Mouse (Mus musculus) lung, embryonic 16.5 days (tissue): Measurements from ENCODE around the gene Tff1. TPM values are rescaled to one million over a fixed set of nuclear protein-coding genes. Genes with fewer than 3 reads are reported as not detected.

Experiments used
- ATAC-seq: fragments of 200-750 bp; cut with Nextera tagmentation; 2 replicates; pipeline ENCODE4 v1.8.0; 2017; ENCODE audit warnings: low read depth, mild to moderate bottlenecking, moderate library complexity
- H3K27ac ChIP-seq: fragments of 300-500 bp; sonication (generic); 2 replicates; pipeline ENCODE4 v1.5.1; 2014; ENCODE audit warnings: mild to moderate bottlenecking, control low read depth, low read length
- H3K27me3 ChIP-seq: fragments of 300-500 bp; sonication (generic); 2 replicates; pipeline ENCODE4 v1.6.1; 2014; ENCODE audit warnings: low read depth, low read length, mixed read lengths; ENCODE audit not compliant: control insufficient read depth, insufficient read depth
- H3K36me3 ChIP-seq: fragments of 300-500 bp; sonication (generic); 2 replicates; pipeline ENCODE4 v1.6.1; 2014; ENCODE audit warnings: low read length; ENCODE audit not compliant: control insufficient read depth, insufficient read depth
- H3K4me1 ChIP-seq: fragments of 300-500 bp; sonication (generic); replicated peaks from 2 replicates; pipeline ENCODE4 v1.6.1; 2014; ENCODE audit warnings: low read length, mixed read lengths; ENCODE audit not compliant: control insufficient read depth, insufficient read depth
- H3K4me2 ChIP-seq: fragments of 300-500 bp; sonication (generic); 2 replicates; pipeline ENCODE4 v1.6.1; 2014; ENCODE audit warnings: low read depth, low read length, control low read depth
- H3K4me3 ChIP-seq: fragments of 300-500 bp; sonication (generic); 2 replicates; pipeline ENCODE4 v1.5.1; 2014; ENCODE audit warnings: mild to moderate bottlenecking, low read length, control low read depth
- H3K9ac ChIP-seq: fragments of 300-500 bp; sonication (generic); 2 replicates; pipeline ENCODE4 v1.6.1; 2014; ENCODE audit warnings: low read length, control low read depth
- H3K9me3 ChIP-seq: fragments of 300-500 bp; sonication (generic); 2 replicates; pipeline ENCODE4 v1.6.1; 2016; ENCODE audit warnings: low read length; ENCODE audit not compliant: control insufficient read depth
- WGBS: fragments of 180-500 bp; shearing (Covaris S2); extraction: QIAGEN DNeasy Blood & Tissue Kit; methylation state at CpG from one replicate; pipeline ENCODE4 v1.1.7; 2014; 5-methylcytosine and 5-hydroxymethylcytosine counted together
- polyA plus RNA-seq: library from polyadenylated mRNA; unstranded; fragments of >200 nt; fragmentation: Nextera tagmentation; extraction: Ambion mirVana; gene quantifications from 2 replicates; pipeline ENCODE4 v1.2.1, GENCODE M21; 2015

The Tff1 gene
- polyA plus RNA-seq, 1 experiment from 2014 or later, result not detected

DNA sequence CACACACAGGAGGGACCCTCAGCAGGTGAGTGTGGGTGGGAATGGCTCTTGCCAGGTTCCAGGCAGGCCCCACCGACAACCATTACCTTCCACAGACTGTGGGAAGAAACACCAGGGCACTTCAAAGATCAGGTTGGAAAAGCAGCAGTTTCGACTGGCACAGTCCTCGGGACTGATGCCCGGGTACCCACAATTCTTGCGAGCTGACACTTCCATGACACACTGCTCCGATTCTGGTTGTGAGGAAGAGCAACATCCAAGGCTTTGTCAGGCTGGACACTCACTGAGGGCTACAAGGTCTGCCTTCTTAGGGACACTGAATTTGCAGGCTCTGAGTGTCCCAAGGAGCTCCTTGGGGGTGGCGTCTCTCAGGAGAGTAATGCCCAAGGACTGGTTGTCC lies 23.0 kb downstream of the Tff1 start:
- no peaks in the 10 kb centered on the region for H3K36me3 ChIP-seq
- no peak overlapping the region for H3K4me2 ChIP-seq
- WGBS, result 90% methylated on average over 7 of the region's 7 CpGs
- H3K9ac ChIP-seq, result no peak overlapping the region
- no peaks in the 10 kb centered on the region for H3K4me1 ChIP-seq
- no peak for ATAC-seq
- no peak overlapping the region for H3K4me3 ChIP-seq
- no peaks in the 10 kb centered on the region for H3K27me3 ChIP-seq
- H3K27ac ChIP-seq, result no peak overlapping the region
- H3K9me3 ChIP-seq, result no peaks in the 10 kb centered on the region

GRCm38 (mm10) chr17:31138398-31138797 lies 26.7 kb downstream of the Tff1 start:
- Histone ChIP-seq H3K27ac (no peak overlapping the region), H3K27me3 (no peaks in the 10 kb centered on the region), H3K4me1 (no peaks in the 10 kb centered on the region), H3K9me3 (no peaks in the 10 kb centered on the region), H3K9ac (no peak overlapping the region), H3K4me2 (no peak overlapping the region), H3K36me3 (no peaks in the 10 kb centered on the region), H3K4me3 (no peak overlapping the region)
- ATAC-seq, result peak; percentile 26; the same call in 1 of the 2 replicates
- WGBS, result 16% methylated on average over 5 of the region's 5 CpGs

GRCm38 (mm10) chr17:31136821-31137220 lies 28.3 kb downstream of the Tff1 start:
- no peak overlapping the region for H3K9ac ChIP-seq
- WGBS, result 79% methylated on average over 1 of the region's 1 CpGs
- no peaks in the 10 kb centered on the region for H3K27me3 ChIP-seq
- no peaks in the 10 kb centered on the region for H3K36me3 ChIP-seq
- H3K4me2 ChIP-seq, result no peak overlapping the region
- no peak overlapping the region for H3K27ac ChIP-seq
- H3K4me3 ChIP-seq, result no peak overlapping the region
- no peak for ATAC-seq
- no peaks in the 10 kb centered on the region for H3K9me3 ChIP-seq
- H3K4me1 ChIP-seq, result no peaks in the 10 kb centered on the region

GRCm38 (mm10) chr17:31136291-31136690 lies 28.8 kb downstream of the Tff1 start:
- no peak for ATAC-seq
- no peak overlapping the region for H3K27ac ChIP-seq
- no peak overlapping the region for H3K4me3 ChIP-seq
- no peak overlapping the region for H3K9ac ChIP-seq
- no peaks in the 10 kb centered on the region for H3K9me3 ChIP-seq
- H3K27me3 ChIP-seq, result no peaks in the 10 kb centered on the region
- 45% methylated on average over 3 of the region's 3 CpGs for WGBS
- H3K4me1 ChIP-seq, result no peaks in the 10 kb centered on the region
- no peak overlapping the region for H3K4me2 ChIP-seq
- no peaks in the 10 kb centered on the region for H3K36me3 ChIP-seq

- H3K4me1 ChIP-seq, result no peaks in the 10 kb centered on the region
- no peaks in the 10 kb centered on the region for H3K36me3 ChIP-seq
- no peak overlapping the region for H3K27ac ChIP-seq
- H3K4me2 ChIP-seq, result no peak overlapping the region
- no peak overlapping the region for H3K9ac ChIP-seq
- no peaks in the 10 kb centered on the region for H3K9me3 ChIP-seq
- WGBS, result 69% methylated on average over 6 of the region's 6 CpGs
- no peaks in the 10 kb centered on the region for H3K27me3 ChIP-seq
- H3K4me3 ChIP-seq, result no peak overlapping the region
- ATAC-seq, result no peak
These were observed 30.2 kb downstream of the Tff1 start for GRCm38 (mm10) chr17:31134913-31135312.

- no peak overlapping the region for H3K9ac ChIP-seq
- no peak overlapping the region for H3K4me2 ChIP-seq
- no peak overlapping the region for H3K4me3 ChIP-seq
- H3K36me3 ChIP-seq, result no peaks in the 10 kb centered on the region
- H3K27ac ChIP-seq, result no peak overlapping the region
- ATAC-seq, result no peak
- H3K27me3 ChIP-seq, result no peaks in the 10 kb centered on the region
- 55% methylated on average over 15 of the region's 15 CpGs for WGBS
- no peaks in the 10 kb centered on the region for H3K9me3 ChIP-seq
- H3K4me1 ChIP-seq, result no peaks in the 10 kb centered on the region
These were observed 31.3 kb downstream of the Tff1 start for GRCm38 (mm10) chr17:31133776-31134175.

GRCm38 (mm10) chr17:31131269-31131821 lies 33.7 kb downstream of the Tff1 start:
- Histone ChIP-seq H3K9ac (no peak overlapping the region), H3K36me3 (no peaks in the 10 kb centered on the region), H3K9me3 (no peaks in the 10 kb centered on the region), H3K4me3 (no peak overlapping the region), H3K4me1 (no peaks in the 10 kb centered on the region), H3K4me2 (no peak overlapping the region), H3K27me3 (no peaks in the 10 kb centered on the region), H3K27ac (no peak overlapping the region)
- 62% methylated on average over 10 of the region's 10 CpGs for WGBS
- no peak for ATAC-seq

DNA sequence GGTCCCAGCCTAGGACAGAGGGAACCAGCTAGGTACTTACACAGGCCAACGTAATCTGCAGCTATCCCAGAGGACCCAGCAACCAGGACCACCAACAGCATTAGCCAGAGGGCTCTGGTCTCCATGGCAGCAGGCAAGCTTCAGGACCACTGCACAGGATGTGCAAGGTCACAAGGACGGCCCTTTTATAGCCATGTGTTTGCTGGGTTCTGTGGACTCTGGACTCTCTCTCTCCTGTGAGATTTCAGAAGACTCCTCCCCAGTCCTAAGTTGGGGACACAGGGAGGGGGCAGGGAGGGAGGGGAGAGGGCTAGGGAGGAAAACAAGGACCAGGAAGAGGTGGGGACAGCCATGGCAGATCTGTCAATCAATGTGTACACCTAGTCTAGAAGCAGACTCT lies 35.6 kb downstream of the Tff1 start, which contains the start of gene Tff3:
TSS of gene Tff3 (minus strand) at position 195 of the 400 bp plus-strand sequence.
- Histone ChIP-seq H3K4me3 (no peak within 1 kb of the TSS), H3K27ac (no peak within 1 kb of the TSS), H3K27me3 (no peaks in the 10 kb centered on the region), H3K9me3 (no peaks in the 10 kb centered on the region), H3K4me2 (no peak within 1 kb of the TSS), H3K36me3 (no peaks in the 10 kb centered on the region), H3K4me1 (no peaks in the 10 kb centered on the region), H3K9ac (no peak within 1 kb of the TSS)
- WGBS, result 23% methylated on average over 2 of the region's 2 CpGs
- no peak for ATAC-seq

- H3K4me2 ChIP-seq, result no peak overlapping the region
- 61% methylated on average over 9 of the region's 9 CpGs for WGBS
- H3K9ac ChIP-seq, result no peak overlapping the region
- H3K4me3 ChIP-seq, result no peak overlapping the region
- H3K4me1 ChIP-seq, result no peaks in the 10 kb centered on the region
- no peaks in the 10 kb centered on the region for H3K36me3 ChIP-seq
- ATAC-seq, result no peak
- no peaks in the 10 kb centered on the region for H3K9me3 ChIP-seq
- H3K27ac ChIP-seq, result no peak overlapping the region
- no peaks in the 10 kb centered on the region for H3K27me3 ChIP-seq
These were observed 36.3 kb downstream of the Tff1 start for GRCm38 (mm10) chr17:31128708-31129318.
